Mouse (Mus musculus) liver, embryonic 14.5 days (tissue): ENCODE data around the gene Proser1.

Source experiments
- CTCF ChIP-seq: IDR thresholded peaks from 2 replicates; pipeline ENCODE4 v1.5.1; 2016; ENCODE audit warnings: antibody characterized with exemption, low read depth, control low read depth
- EP300 ChIP-seq: IDR thresholded peaks from 2 replicates; pipeline ENCODE4 v1.6.1; 2016; ENCODE audit warnings: antibody characterized with exemption, low read depth

DNA sequence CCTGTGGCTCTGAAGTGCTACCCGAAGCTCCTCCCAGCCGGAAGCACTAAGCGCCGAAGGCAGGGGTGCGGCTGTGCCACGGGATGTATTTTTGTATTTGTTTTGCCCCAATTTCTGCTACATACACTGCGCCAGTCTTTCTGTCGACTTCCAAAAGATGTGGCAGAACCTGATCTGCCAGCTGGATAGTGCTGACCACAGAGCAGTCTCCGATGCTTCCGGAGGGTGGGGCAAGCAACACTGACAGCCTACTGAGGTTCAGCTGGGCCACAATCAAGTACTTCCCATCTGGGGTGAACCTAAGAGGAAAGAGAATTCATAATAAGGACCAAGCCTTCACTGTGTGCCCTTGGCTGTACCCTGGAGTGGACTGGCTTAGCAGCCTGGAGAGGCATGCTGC is 11.1 kb upstream of the Proser1 start:
- TF ChIP-seq CTCF (no peak), EP300 (no peak)
